Mouse (Mus musculus) kidney, postnatal 0 days (tissue): ENCODE results near the gene Cpt1a. TPM values are rescaled to one million over a fixed set of nuclear protein-coding genes. Genes with fewer than 3 reads are reported as not detected.

Source experiments
- ATAC-seq: fragments of 200-750 bp; cut with Nextera tagmentation; replicated peaks from 2 replicates; pipeline ENCODE4 v1.8.0; 2017; ENCODE audit warnings: low read depth, moderate number of reproducible peaks, moderate TSS enrichment, moderate library complexity; ENCODE audit not compliant: low FRiP score
- DNase-seq: peaks from one replicate; pipeline ENCODE4 v3.0.0-alpha.2; 2016; ENCODE audit warnings: low spot score
- H3K27ac ChIP-seq: fragments of 300-500 bp; sonication (generic); 2 replicates; pipeline ENCODE4 v1.5.1; 2014; ENCODE audit warnings: mild to moderate bottlenecking
- H3K27me3 ChIP-seq: fragments of 300-500 bp; sonication (generic); 2 replicates; pipeline ENCODE4 v1.6.1; 2014; ENCODE audit warnings: low read length, mixed read lengths; ENCODE audit not compliant: insufficient read depth
- H3K36me3 ChIP-seq: fragments of 300-500 bp; sonication (generic); 2 replicates; pipeline ENCODE4 v1.6.1; 2014; ENCODE audit warnings: low read length, mixed read lengths; ENCODE audit not compliant: insufficient read depth
- H3K4me1 ChIP-seq: fragments of 300-500 bp; sonication (generic); replicated peaks from 2 replicates; pipeline ENCODE4 v1.6.1; 2014; ENCODE audit warnings: antibody characterized with exemption, low read length, mixed read lengths; ENCODE audit not compliant: insufficient read depth
- H3K4me2 ChIP-seq: fragments of 300-500 bp; sonication (generic); 2 replicates; pipeline ENCODE4 v1.6.1; 2014; ENCODE audit warnings: mild to moderate bottlenecking, low read length, moderate library complexity, mixed read lengths
- H3K4me3 ChIP-seq: fragments of 300-500 bp; sonication (generic); replicated peaks from 2 replicates; pipeline ENCODE4 v1.5.1; 2014; ENCODE audit warnings: low read depth, low read length
- H3K9ac ChIP-seq: fragments of 300-500 bp; sonication (generic); 2 replicates; pipeline ENCODE4 v1.6.1; 2014; ENCODE audit warnings: low read depth, low read length
- H3K9me3 ChIP-seq: fragments of 300-500 bp; sonication (generic); replicated peaks from 2 replicates; pipeline ENCODE4 v1.6.1; 2016; ENCODE audit warnings: low read length, inconsistent platforms, mixed read lengths
- CTCF ChIP-seq: IDR thresholded peaks from 2 replicates; pipeline ENCODE4 v1.5.1; 2016; ENCODE audit warnings: antibody characterized with exemption, low read depth, mild to moderate bottlenecking, moderate library complexity
- WGBS: fragments of 180-500 bp; shearing (Covaris S2); extraction: QIAGEN DNeasy Blood & Tissue Kit; methylation state at CpG from one replicate; pipeline ENCODE4 v1.1.7; 2014; 5-methylcytosine and 5-hydroxymethylcytosine counted together
- polyA plus RNA-seq: library from polyadenylated mRNA; unstranded; fragments of >200 nt; fragmentation: Nextera tagmentation; extraction: Ambion mirVana; gene quantifications from 2 replicates; pipeline ENCODE4 v1.2.1, GENCODE M21; 2015

The Cpt1a gene
- polyA plus RNA-seq, 1 experiment from 2014 or later, result 70.8 TPM

- 77% methylated on average over 5 of the region's 5 CpGs for WGBS
- ATAC-seq, result no peak
- TF ChIP-seq CTCF, result no peak
- Histone ChIP-seq H3K9ac (no peak overlapping the region), H3K9me3 (no peaks in the 10 kb centered on the region), H3K36me3 (0 out of 2 replicates have a peak, but pooled peaks cover 13% of the 10 kb centered on the region), H3K4me1 (no peaks in the 10 kb centered on the region), H3K27ac (no peak overlapping the region), H3K27me3 (no peaks in the 10 kb centered on the region), H3K4me3 (no peak overlapping the region), H3K4me2 (no peak overlapping the region)
- DNase-seq, result no peak
These were observed 34.4 kb downstream of the Cpt1a start for GRCm38 (mm10) chr19:3356516-3356915.

DNA sequence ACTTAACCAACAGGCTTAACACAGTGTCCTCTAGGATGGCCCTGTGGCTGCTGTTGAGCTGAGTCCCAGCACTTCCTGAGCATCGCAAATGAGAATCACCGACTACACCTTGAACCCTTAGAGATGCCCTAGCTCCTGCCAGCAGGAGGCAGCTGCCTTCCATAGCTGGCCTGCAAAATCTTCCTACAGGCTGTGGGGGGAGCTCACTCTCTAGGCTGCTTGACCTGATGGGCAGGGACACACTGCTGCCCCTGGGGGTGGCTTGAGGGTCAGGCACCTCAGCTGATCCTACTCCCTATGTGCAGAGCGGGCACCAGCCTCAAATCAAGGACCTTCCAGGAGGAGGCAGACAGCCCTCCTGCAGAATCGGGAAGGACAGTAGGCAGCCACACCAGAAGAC, 35.5 kb downstream of the Cpt1a start:
- peak; percentile 41 for TF ChIP-seq CTCF
- H3K4me3 ChIP-seq, result no peak overlapping the region
- no peak overlapping the region for H3K27ac ChIP-seq
- 79% methylated on average over 4 of the region's 4 CpGs for WGBS
- H3K9ac ChIP-seq, result no peak overlapping the region
- DNase-seq (no peak), ATAC-seq (no peak)
- no peaks in the 10 kb centered on the region for H3K4me1 ChIP-seq
- peaks cover 20% of the 10 kb centered on the region; the same call in 1 of the 2 replicates for H3K36me3 ChIP-seq
- no peak overlapping the region for H3K4me2 ChIP-seq
- H3K9me3 ChIP-seq, result no peaks in the 10 kb centered on the region
- H3K27me3 ChIP-seq, result no peaks in the 10 kb centered on the region

DNA sequence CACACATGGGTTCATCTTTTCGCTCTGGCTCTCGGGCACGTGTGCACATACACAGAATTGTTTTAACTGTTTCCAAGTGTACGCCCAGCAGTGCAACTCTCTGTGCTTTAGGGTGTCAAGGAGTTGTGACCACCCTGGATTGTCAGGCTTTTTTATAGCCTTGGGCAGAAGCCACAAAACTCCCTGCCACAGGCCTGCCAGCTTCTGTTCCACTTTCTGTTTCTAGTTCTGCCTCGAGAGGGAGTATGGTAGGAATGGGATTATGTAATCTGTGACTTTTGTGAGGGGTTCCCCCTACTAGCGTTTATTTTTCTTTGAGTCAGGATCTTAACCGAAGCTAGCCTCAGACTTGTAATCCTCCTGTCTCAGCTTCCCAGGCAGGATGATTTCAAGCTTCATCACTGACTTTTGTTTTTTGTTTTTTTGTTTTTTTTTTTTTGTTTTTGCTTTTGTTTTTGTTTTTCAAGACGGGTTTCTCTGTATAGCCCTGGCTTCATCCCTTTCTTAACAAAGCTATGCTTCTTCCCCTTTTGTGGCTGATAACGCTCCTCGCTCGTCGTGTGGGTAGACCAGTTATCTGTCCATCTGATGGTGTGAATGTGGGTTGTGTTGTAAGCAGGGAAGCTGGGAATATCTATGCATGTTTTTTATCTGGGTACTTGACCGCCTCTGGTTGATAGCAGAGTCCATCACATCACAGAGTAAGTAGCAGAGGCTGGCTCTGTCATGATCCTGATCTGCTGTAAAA, 37.9 kb downstream of the Cpt1a start:
- Histone ChIP-seq H3K9ac (no peak overlapping the region), H3K4me3 (no peak overlapping the region), H3K36me3 (peaks cover 38% of the 10 kb centered on the region), H3K4me1 (no peaks in the 10 kb centered on the region), H3K27ac (no peak overlapping the region), H3K4me2 (no peak overlapping the region), H3K27me3 (no peaks in the 10 kb centered on the region), H3K9me3 (no peaks in the 10 kb centered on the region)
- TF ChIP-seq CTCF, result no peak
- WGBS, result 87% methylated on average over 13 of the region's 13 CpGs
- DNase-seq (no peak), ATAC-seq (no peak)

DNA sequence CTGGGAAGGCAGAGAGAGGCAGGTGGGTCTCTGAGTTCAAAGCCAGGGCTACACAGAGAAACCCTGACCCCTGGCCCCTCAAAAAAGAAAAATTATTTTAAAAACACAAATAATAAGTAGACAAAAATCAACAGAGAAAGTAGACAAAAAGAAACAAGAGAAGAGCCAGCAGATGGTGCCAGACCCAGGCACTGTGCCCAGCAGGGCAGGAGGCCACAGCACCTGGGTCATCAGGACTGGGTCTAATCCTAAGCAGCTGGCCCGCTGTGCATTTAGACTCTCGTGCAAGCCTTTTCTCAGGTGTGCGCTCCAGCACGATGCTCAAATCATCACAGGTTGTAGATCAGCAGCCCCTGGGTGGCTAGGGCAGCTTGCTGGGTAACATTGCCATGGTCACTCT, 41.4 kb downstream of the Cpt1a start:
- 87% methylated on average over 4 of the region's 4 CpGs for WGBS
- Histone ChIP-seq H3K9ac (no peak overlapping the region), H3K4me1 (no peaks in the 10 kb centered on the region), H3K4me3 (no peak overlapping the region), H3K27ac (no peak overlapping the region), H3K36me3 (peaks cover 41% of the 10 kb centered on the region), H3K9me3 (no peaks in the 10 kb centered on the region), H3K27me3 (no peaks in the 10 kb centered on the region), H3K4me2 (no peak overlapping the region)
- TF ChIP-seq CTCF, result no peak
- no peak for ATAC-seq
- no peak for DNase-seq

- Histone ChIP-seq H3K9me3 (no peaks in the 10 kb centered on the region), H3K9ac (no peak overlapping the region), H3K27me3 (no peaks in the 10 kb centered on the region), H3K4me1 (no peaks in the 10 kb centered on the region), H3K4me2 (no peak overlapping the region), H3K36me3 (peaks cover 41% of the 10 kb centered on the region), H3K27ac (no peak overlapping the region), H3K4me3 (no peak overlapping the region)
- DNase-seq (no peak), ATAC-seq (no peak)
- WGBS, result 95% methylated on average over 3 of the region's 3 CpGs
- peak; percentile 39 for TF ChIP-seq CTCF
These were observed 43.0 kb downstream of the Cpt1a start for GRCm38 (mm10) chr19:3365089-3365488.

DNA sequence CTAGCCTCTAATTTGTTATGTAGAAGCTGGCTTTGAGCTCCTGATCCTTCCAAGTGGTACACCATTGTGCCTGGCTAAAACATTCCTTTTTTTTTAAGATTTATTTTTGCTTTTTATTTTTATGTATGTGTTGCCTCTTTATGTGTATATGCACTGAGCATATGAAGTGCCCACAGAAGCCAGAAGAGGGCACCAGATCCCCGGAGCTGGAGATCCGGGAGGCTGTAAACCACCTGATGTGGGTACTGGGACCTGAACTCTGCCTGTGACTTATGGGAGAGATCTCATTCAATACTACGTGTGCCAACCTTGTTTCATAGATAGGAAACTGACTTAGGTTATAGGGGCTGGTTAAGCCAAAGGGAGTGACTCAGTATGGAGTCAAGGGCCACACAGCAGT, 46.1 kb downstream of the Cpt1a start:
- no peak for ATAC-seq
- Histone ChIP-seq H3K4me2 (no peak overlapping the region), H3K36me3 (peaks cover 35% of the 10 kb centered on the region), H3K4me1 (no peaks in the 10 kb centered on the region), H3K27me3 (no peaks in the 10 kb centered on the region), H3K27ac (no peak overlapping the region), H3K4me3 (no peak overlapping the region), H3K9ac (no peak overlapping the region), H3K9me3 (no peaks in the 10 kb centered on the region)
- no peak for DNase-seq
- WGBS, result 85% methylated on average over 3 of the region's 3 CpGs
- peak; percentile 24; the same call in 1 of the 2 replicates for TF ChIP-seq CTCF
